Mouse (Mus musculus) kidney, adult 2 months (tissue): Measurements from ENCODE around the gene Stkld1.

Experiments
- CTCF ChIP-seq: fragments of 200-500 bp; conservative IDR thresholded peaks from 2 replicates; pipeline ENCODE4 v1.5.1; 2011; ENCODE audit warnings: low read depth, mild to moderate bottlenecking, control low read depth, low read length, moderate library complexity, mixed read lengths; ENCODE audit not compliant: insufficient read depth, insufficient read length
- POLR2A ChIP-seq: fragments of 200-500 bp; IDR thresholded peaks from one replicate; pipeline ENCODE4 v1.6.1; 2011; ENCODE audit warnings: low read depth, low read length, control low read depth

- peak; percentile 53 for TF ChIP-seq CTCF
- no peak for TF ChIP-seq POLR2A
These were observed 7.7 kb downstream of the Stkld1 start for GRCm38 (mm10) chr2:26941539-26941938.
